7 mouse cellular contexts compared by ENCODE assay signal in the genomic region with DNA sequence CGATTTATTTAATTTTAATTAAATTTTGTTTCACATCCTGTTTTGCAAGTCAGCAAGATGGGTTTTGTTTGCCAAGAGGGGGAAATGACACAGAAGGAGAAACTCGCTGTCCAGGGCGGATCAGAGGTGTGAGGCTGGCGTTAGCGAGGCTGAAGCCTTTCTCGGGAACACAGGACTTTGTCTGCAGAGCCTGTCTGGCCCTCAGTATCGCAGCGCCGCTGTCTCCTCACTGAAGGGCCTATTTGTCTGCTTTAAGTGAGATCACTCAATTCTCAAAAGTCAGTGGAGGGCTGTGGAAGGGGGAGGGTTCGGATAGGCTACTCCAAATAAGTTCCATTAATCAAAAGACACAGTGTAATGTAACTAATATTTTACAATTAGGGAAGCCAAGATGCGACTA.
A peak's percentile ranks its signal among the peaks of the same experiment; 100 is the strongest.
DNase-seq lines count a peak whose midpoint lies in the region; ATAC-seq and TF ChIP-seq lines count a peak whose summit lies in the region.

No protein-coding gene starts in this region.

- no peak for TF ChIP-seq CTCF in hindbrain, postnatal 0 days (IDR thresholded peaks at IDR 0.05; ENCODE audit: low read depth)

- no peaks in the 10 kb centered on the region for H3K9me3 ChIP-seq in lung, embryonic 15.5 days
- no peaks in the 10 kb centered on the region for H3K9me3 ChIP-seq in embryonic facial prominence, embryonic 12.5 days
- H3K9me3 ChIP-seq in hindbrain, postnatal 0 days (ENCODE audit: low read length): no peaks in the 10 kb centered on the region
- H3K9me3 ChIP-seq in neural tube, embryonic 15.5 days (replicated peaks): no peaks in the 10 kb centered on the region

- ATAC-seq in lung, embryonic 15.5 days (ENCODE audit: borderline replicate concordance, extremely low read depth, low FRiP score, low TSS enrichment): no peak
- ATAC-seq in embryonic facial prominence, embryonic 12.5 days (ENCODE audit: insufficient number of reproducible peaks, insufficient read depth, low FRiP score, low TSS enrichment): no peak
- peak; percentile 53 for ATAC-seq in hindbrain, postnatal 0 days
- ATAC-seq in neural tube, embryonic 15.5 days (ENCODE audit: low FRiP score): peak; percentile 36; the same call in 1 of the 2 replicates

- H3K27me3 ChIP-seq in lung, embryonic 15.5 days: peaks cover 20% of the 10 kb centered on the region; the same call in 1 of the 2 replicates
- peaks cover 14% of the 10 kb centered on the region for H3K27me3 ChIP-seq in embryonic facial prominence, embryonic 12.5 days
- H3K27me3 ChIP-seq in hindbrain, postnatal 0 days (ENCODE audit: insufficient read depth, low read length): no peaks in the 10 kb centered on the region
- H3K27me3 ChIP-seq in neural tube, embryonic 15.5 days (replicated peaks): no peaks in the 10 kb centered on the region

- H3K27ac ChIP-seq in lung, embryonic 15.5 days: no peak overlapping the region
- no peak overlapping the region for H3K27ac ChIP-seq in embryonic facial prominence, embryonic 12.5 days
- H3K27ac ChIP-seq in hindbrain, postnatal 0 days: no peak overlapping the region
- H3K27ac ChIP-seq in neural tube, embryonic 15.5 days (replicated peaks): peak overlapping the region; percentile 74

- DNase-seq in lung, adult 18-20 months: no peak
- peak; percentile 58 for DNase-seq in hindbrain, postnatal 0 days (ENCODE audit: low spot score)
- DNase-seq in thymus, postnatal 14 days: no peak
- DNase-seq in right cerebral cortex, adult 2 months (ENCODE audit: low spot score in 2 of 2): no peak

- H3K4me2 ChIP-seq in lung, embryonic 15.5 days: peak overlapping the region; percentile 81
- H3K4me2 ChIP-seq in embryonic facial prominence, embryonic 12.5 days (replicated peaks): peak overlapping the region; percentile 59
- peak overlapping the region; percentile 60 for H3K4me2 ChIP-seq in hindbrain, postnatal 0 days (ENCODE audit: low read depth, low read length)
- H3K4me2 ChIP-seq in neural tube, embryonic 15.5 days: peak overlapping the region; percentile 72

- no peak overlapping the region for H3K9ac ChIP-seq in lung, embryonic 15.5 days
- H3K9ac ChIP-seq in embryonic facial prominence, embryonic 12.5 days: no peak overlapping the region
- 0 out of 2 replicates have a peak overlapping the region, but pooled peaks have one; percentile 17 for H3K9ac ChIP-seq in hindbrain, postnatal 0 days (replicated peaks; ENCODE audit: low read length)
- H3K9ac ChIP-seq in neural tube, embryonic 15.5 days (replicated peaks): peak overlapping the region; percentile 3; the same call in 1 of the 2 replicates

- no peaks in the 10 kb centered on the region for H3K36me3 ChIP-seq in lung, embryonic 15.5 days
- no peaks in the 10 kb centered on the region for H3K36me3 ChIP-seq in embryonic facial prominence, embryonic 12.5 days
- no peaks in the 10 kb centered on the region for H3K36me3 ChIP-seq in hindbrain, postnatal 0 days (ENCODE audit: insufficient read depth, low read length)
- no peaks in the 10 kb centered on the region for H3K36me3 ChIP-seq in neural tube, embryonic 15.5 days

- H3K4me1 ChIP-seq in lung, embryonic 15.5 days: peaks cover 33% of the 10 kb centered on the region
- peaks cover 30% of the 10 kb centered on the region for H3K4me1 ChIP-seq in embryonic facial prominence, embryonic 12.5 days
- H3K4me1 ChIP-seq in hindbrain, postnatal 0 days (ENCODE audit: insufficient read depth, low read length): peaks cover 7% of the 10 kb centered on the region; the same call in 1 of the 2 replicates
- peaks cover 58% of the 10 kb centered on the region for H3K4me1 ChIP-seq in neural tube, embryonic 15.5 days

- peak overlapping the region; percentile 38 for H3K4me3 ChIP-seq in lung, embryonic 15.5 days
- peak overlapping the region; percentile 31; the same call in 1 of the 2 replicates for H3K4me3 ChIP-seq in embryonic facial prominence, embryonic 12.5 days
- H3K4me3 ChIP-seq in hindbrain, postnatal 0 days (ENCODE audit: low read length): peak overlapping the region; percentile 27
- H3K4me3 ChIP-seq in neural tube, embryonic 15.5 days (replicated peaks): peak overlapping the region; percentile 39

- WGBS in lung, embryonic 15.5 days: 16% methylated on average over 11 of the region's 11 CpGs
- 17% methylated on average over 11 of the region's 11 CpGs for WGBS in embryonic facial prominence, embryonic 12.5 days
- WGBS in hindbrain, postnatal 0 days: 16% methylated on average over 11 of the region's 11 CpGs
- WGBS in neural tube, embryonic 15.5 days: 13% methylated on average over 11 of the region's 11 CpGs

Comparison
In these comparisons a context has a peak if more than half of its experiments do, and no peak if none do; other contexts are left out.
1. ATAC-seq: peak in hindbrain, postnatal 0 days (single experiment) and neural tube, embryonic 15.5 days (single experiment); none in lung, embryonic 15.5 days (single experiment) and embryonic facial prominence, embryonic 12.5 days (single experiment).
2. H3K9ac ChIP-seq: peak in hindbrain, postnatal 0 days (single experiment) and neural tube, embryonic 15.5 days (single experiment); none in lung, embryonic 15.5 days (single experiment) and embryonic facial prominence, embryonic 12.5 days (single experiment).
3. Peak in every context shown above with its lines, with median percentiles within 50 percentile points of each other: H3K4me2 ChIP-seq and H3K4me3 ChIP-seq.